Mouse (Mus musculus) midbrain, embryonic 16.5 days (tissue): ENCODE measurements at regions not wholly inside any gene's neighbourhood (a gene's known extent, or its start where the extent isn't known, plus 50 kb on each side); places are given as distances from the start of the nearest gene placed in this dataset.

Experiments
- ATAC-seq: fragments of 200-750 bp; cut with Nextera tagmentation; 2 replicates; pipeline ENCODE4 v1.8.0; 2017; ENCODE audit warnings: moderate TSS enrichment
- H3K27ac ChIP-seq: fragments of 300-500 bp; sonication (generic); 2 replicates; pipeline ENCODE4 v1.5.1; 2014; ENCODE audit warnings: mild to moderate bottlenecking, low read length, mixed read lengths
- H3K27me3 ChIP-seq: fragments of 300-500 bp; sonication (generic); 2 replicates; pipeline ENCODE4 v1.6.1; 2014; ENCODE audit warnings: low read depth, low read length, mixed read lengths; ENCODE audit not compliant: control insufficient read depth, insufficient read depth
- H3K36me3 ChIP-seq: fragments of 300-500 bp; sonication (generic); 2 replicates; pipeline ENCODE4 v1.6.1; 2014; ENCODE audit warnings: mild to moderate bottlenecking, low read length, moderate library complexity, mixed read lengths; ENCODE audit not compliant: control insufficient read depth, insufficient read depth
- H3K4me1 ChIP-seq: fragments of 300-500 bp; sonication (generic); 2 replicates; pipeline ENCODE4 v1.6.1; 2014; ENCODE audit warnings: mild to moderate bottlenecking, low read length, mixed read lengths; ENCODE audit not compliant: control insufficient read depth, insufficient read depth
- H3K4me2 ChIP-seq: fragments of 300-500 bp; sonication (generic); 2 replicates; pipeline ENCODE4 v1.6.1; 2014; ENCODE audit warnings: mild to moderate bottlenecking, low read length, mixed read lengths
- H3K4me3 ChIP-seq: fragments of 300-500 bp; sonication (generic); 2 replicates; pipeline ENCODE4 v1.5.1; 2014; ENCODE audit warnings: low read depth, mild to moderate bottlenecking, low read length, moderate library complexity, mixed read lengths
- H3K9ac ChIP-seq: fragments of 300-500 bp; sonication (generic); 2 replicates; pipeline ENCODE4 v1.6.1; 2014; ENCODE audit warnings: low read depth, low read length, mixed read lengths
- H3K9me3 ChIP-seq: fragments of 300-500 bp; sonication (generic); replicated peaks from 2 replicates; pipeline ENCODE4 v1.6.1; 2014; ENCODE audit warnings: mild to moderate bottlenecking, low read length, mixed read lengths; ENCODE audit not compliant: control insufficient read depth, poor library complexity, severe bottlenecking
- WGBS: fragments of 180-500 bp; shearing (Covaris S2); extraction: QIAGEN DNeasy Blood & Tissue Kit; methylation state at CpG from one replicate; pipeline ENCODE4 v1.1.7; 2014; 5-methylcytosine and 5-hydroxymethylcytosine counted together

GRCm38 (mm10) chr14:29784506-29784905 lies 62.8 kb upstream of the Cacna2d3 start:
- Histone ChIP-seq H3K9me3 (no peaks in the 10 kb centered on the region), H3K27ac (no peak overlapping the region), H3K4me2 (no peak overlapping the region), H3K4me1 (peaks cover 3% of the 10 kb centered on the region; the same call in 1 of the 2 replicates), H3K36me3 (no peaks in the 10 kb centered on the region), H3K9ac (no peak overlapping the region), H3K27me3 (no peaks in the 10 kb centered on the region), H3K4me3 (no peak overlapping the region)
- ATAC-seq: no peak
- 72% methylated on average over 2 of the region's 2 CpGs for whole genome bisulfite sequencing

GRCm38 (mm10) chr14:29786431-29786830 lies 64.8 kb upstream of the Cacna2d3 start:
- H3K27me3 ChIP-seq: no peaks in the 10 kb centered on the region
- no peak overlapping the region for H3K27ac ChIP-seq
- peaks cover 3% of the 10 kb centered on the region; the same call in 1 of the 2 replicates for H3K4me1 ChIP-seq
- no peak overlapping the region for H3K4me2 ChIP-seq
- ATAC-seq: no peak
- no peak overlapping the region for H3K4me3 ChIP-seq
- WGBS: 93% methylated on average over 3 of the region's 3 CpGs
- no peaks in the 10 kb centered on the region for H3K9me3 ChIP-seq
- H3K9ac ChIP-seq: no peak overlapping the region
- H3K36me3 ChIP-seq: no peaks in the 10 kb centered on the region

GRCm38 (mm10) chr14:29787796-29788195 lies 66.1 kb upstream of the Cacna2d3 start:
- Histone ChIP-seq H3K9me3 (no peaks in the 10 kb centered on the region), H3K4me2 (no peak overlapping the region), H3K4me1 (peaks cover 3% of the 10 kb centered on the region; the same call in 1 of the 2 replicates), H3K9ac (no peak overlapping the region), H3K4me3 (no peak overlapping the region), H3K27ac (no peak overlapping the region), H3K27me3 (no peaks in the 10 kb centered on the region; the same call in 1 of the 2 replicates), H3K36me3 (no peaks in the 10 kb centered on the region)
- 69% methylated on average over 7 of the region's 7 CpGs for WGBS
- ATAC-seq: no peak

- Histone ChIP-seq H3K4me1 (peaks cover 3% of the 10 kb centered on the region; the same call in 1 of the 2 replicates), H3K9ac (no peak overlapping the region)
- ATAC-seq: no peak
Measured at GRCm38 (mm10) chr14:29788351-29788750, 66.7 kb upstream of the Cacna2d3 start.

GRCm38 (mm10) chr14:29795325-29795724 lies 73.7 kb upstream of the Cacna2d3 start:
- ATAC-seq: no peak
- H3K9ac ChIP-seq: no peak overlapping the region
- no peaks in the 10 kb centered on the region; the same call in 1 of the 2 replicates for H3K27me3 ChIP-seq
- no peak overlapping the region for H3K4me3 ChIP-seq
- no peak overlapping the region for H3K4me2 ChIP-seq
- no peak overlapping the region for H3K27ac ChIP-seq
- H3K4me1 ChIP-seq: no peaks in the 10 kb centered on the region
- H3K36me3 ChIP-seq: no peaks in the 10 kb centered on the region
- no peaks in the 10 kb centered on the region for H3K9me3 ChIP-seq
- 19% methylated on average over 2 of the region's 2 CpGs for WGBS

More at GRCm38 (mm10) chr14:29788351-29788750, 66.7 kb upstream of the Cacna2d3 start:
- H3K36me3 ChIP-seq: no peaks in the 10 kb centered on the region
- H3K4me3 ChIP-seq: no peak overlapping the region
- H3K27ac ChIP-seq: 0 out of 2 replicates have a peak overlapping the region, but pooled peaks have one; percentile 17
- H3K9me3 ChIP-seq: no peaks in the 10 kb centered on the region
- no peak overlapping the region for H3K4me2 ChIP-seq
- 43% methylated on average over 7 of the region's 7 CpGs for WGBS
- H3K27me3 ChIP-seq: no peaks in the 10 kb centered on the region; the same call in 1 of the 2 replicates

- Histone ChIP-seq H3K4me3 (no peak overlapping the region), H3K9ac (no peak overlapping the region), H3K4me2 (no peak overlapping the region), H3K36me3 (no peaks in the 10 kb centered on the region), H3K27ac (no peak overlapping the region), H3K9me3 (no peaks in the 10 kb centered on the region), H3K4me1 (no peaks in the 10 kb centered on the region), H3K27me3 (no peaks in the 10 kb centered on the region; the same call in 1 of the 2 replicates)
- ATAC-seq: no peak
- WGBS: 77% methylated on average over 7 of the region's 7 CpGs
Measured at GRCm38 (mm10) chr14:29796396-29796795, 74.7 kb upstream of the Cacna2d3 start.

GRCm38 (mm10) chr14:29799852-29800251 lies 78.2 kb upstream of the Cacna2d3 start:
- H3K27me3 ChIP-seq: no peaks in the 10 kb centered on the region
- no peak overlapping the region for H3K4me3 ChIP-seq
- H3K27ac ChIP-seq: no peak overlapping the region
- no peak for ATAC-seq
- H3K9ac ChIP-seq: no peak overlapping the region
- no peaks in the 10 kb centered on the region for H3K4me1 ChIP-seq
- WGBS: 71% methylated on average over 13 of the region's 13 CpGs
- no peaks in the 10 kb centered on the region for H3K9me3 ChIP-seq
- no peak overlapping the region for H3K4me2 ChIP-seq
- H3K36me3 ChIP-seq: no peaks in the 10 kb centered on the region

- no peak overlapping the region for H3K9ac ChIP-seq
- H3K36me3 ChIP-seq: no peaks in the 10 kb centered on the region
- H3K4me1 ChIP-seq: peaks cover 3% of the 10 kb centered on the region; the same call in 1 of the 2 replicates
- H3K4me3 ChIP-seq: no peak overlapping the region
- no peak overlapping the region for H3K27ac ChIP-seq
- H3K4me2 ChIP-seq: no peak overlapping the region
- no peaks in the 10 kb centered on the region for H3K9me3 ChIP-seq
- no peak for ATAC-seq
- WGBS: 90% methylated on average over 6 of the region's 6 CpGs
- H3K27me3 ChIP-seq: no peaks in the 10 kb centered on the region
Measured at GRCm38 (mm10) chr14:29805234-29805633, 83.6 kb upstream of the Cacna2d3 start.

- no peak overlapping the region for H3K9ac ChIP-seq
- no peak for ATAC-seq
- H3K27me3 ChIP-seq: no peaks in the 10 kb centered on the region
- H3K4me1 ChIP-seq: peaks cover 3% of the 10 kb centered on the region; the same call in 1 of the 2 replicates
- no peak overlapping the region for H3K4me3 ChIP-seq
- no peak overlapping the region for H3K4me2 ChIP-seq
- WGBS: 28% methylated on average over 9 of the region's 9 CpGs
- no peaks in the 10 kb centered on the region for H3K9me3 ChIP-seq
- H3K36me3 ChIP-seq: no peaks in the 10 kb centered on the region
- H3K27ac ChIP-seq: 0 out of 2 replicates have a peak overlapping the region, but pooled peaks have one; percentile 33
Measured at GRCm38 (mm10) chr14:29807881-29808280, 86.2 kb upstream of the Cacna2d3 start.
